Mouse (Mus musculus) cortical plate, adult 2 months (tissue): ENCODE results near the gene Cmss1.

Source experiments
- CTCF ChIP-seq: fragments of 200-500 bp; IDR thresholded peaks from 2 replicates; pipeline ENCODE4 v1.5.1; 2011; ENCODE audit warnings: mild to moderate bottlenecking, control low read depth, low read length; ENCODE audit not compliant: insufficient read depth; ENCODE audit errors: extremely low read depth
- POLR2A ChIP-seq: fragments of 200-500 bp; IDR thresholded peaks from 2 replicates; pipeline ENCODE4 v1.6.1; 2011; ENCODE audit warnings: mild to moderate bottlenecking, low read length, control low read depth; ENCODE audit not compliant: insufficient read depth; ENCODE audit errors: extremely low read depth

- TF ChIP-seq POLR2A: no peak
- TF ChIP-seq CTCF: no peak
Observed at GRCm38 (mm10) chr16:57291696-57292095, 315.0 kb downstream of the Cmss1 start.
